Mouse (Mus musculus): ENCODE data around the gene Dusp12.

The Dusp12 gene

DNA sequence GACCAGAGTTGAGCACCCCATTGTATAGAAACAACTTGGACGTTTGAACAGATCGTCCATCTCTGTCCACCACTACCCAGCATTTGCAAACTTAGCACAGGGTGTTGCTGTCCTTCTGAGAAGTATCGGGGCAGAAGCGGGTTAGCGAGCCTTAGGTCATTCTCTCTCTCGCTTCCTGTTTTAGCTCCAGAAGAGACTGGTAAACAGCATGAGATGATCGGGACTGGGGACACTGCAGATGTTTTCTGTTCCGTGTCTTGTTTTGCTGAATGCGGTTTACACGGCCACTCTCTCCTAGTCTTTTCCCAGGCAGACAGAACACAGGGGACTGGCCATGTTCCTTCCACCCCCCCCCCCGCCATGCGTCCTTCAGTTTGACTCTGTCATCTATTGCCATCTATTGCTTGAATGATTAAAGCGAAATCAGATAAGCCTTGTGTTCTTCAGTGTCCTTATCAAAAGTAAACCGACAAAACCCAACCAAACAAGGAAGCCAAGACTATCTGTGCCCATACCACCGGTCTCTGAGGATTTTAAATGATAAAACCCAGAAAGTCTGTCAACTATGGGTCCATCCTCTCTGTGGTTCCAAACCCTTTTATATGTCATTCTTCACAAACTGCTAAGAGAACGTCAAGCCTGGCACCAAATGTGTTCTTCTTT lies 13.2 kb upstream of the Dusp12 start:
- in situ Hi-C loops (cut with MboI; ENCODE audit: low sequenced_read_pairs), result loop anchor here (5.0 to 10.0 kb wide), 3 partner anchors 94 to 336 kb away; partner anchors contain the start of gene Fcer1g

GRCm38 (mm10) chr1:170896651-170897281 lies 11.4 kb upstream of the Dusp12 start:
- in situ Hi-C loops (cut with MboI; ENCODE audit: low sequenced_read_pairs), result loop anchor here (5.0 to 10.0 kb wide), 3 partner anchors 96 to 338 kb away; partner anchors contain the start of gene Fcer1g

GRCm38 (mm10) chr1:170894603-170895602 lies 9.6 kb upstream of the Dusp12 start:
- in situ Hi-C loops (cut with MboI; ENCODE audit: low sequenced_read_pairs), result loop anchor here (5.0 to 10.0 kb wide), 3 partner anchors 97 to 340 kb away; partner anchors contain the start of gene Fcer1g

GRCm38 (mm10) chr1:170892279-170892678 lies 6.9 kb upstream of the Dusp12 start:
- in situ Hi-C loops (cut with MboI; ENCODE audit: low sequenced_read_pairs), result loop anchor here (10.0 kb wide), 1 partner anchor 343 kb away; the partner anchor contains the start of gene Fcer1g

DNA sequence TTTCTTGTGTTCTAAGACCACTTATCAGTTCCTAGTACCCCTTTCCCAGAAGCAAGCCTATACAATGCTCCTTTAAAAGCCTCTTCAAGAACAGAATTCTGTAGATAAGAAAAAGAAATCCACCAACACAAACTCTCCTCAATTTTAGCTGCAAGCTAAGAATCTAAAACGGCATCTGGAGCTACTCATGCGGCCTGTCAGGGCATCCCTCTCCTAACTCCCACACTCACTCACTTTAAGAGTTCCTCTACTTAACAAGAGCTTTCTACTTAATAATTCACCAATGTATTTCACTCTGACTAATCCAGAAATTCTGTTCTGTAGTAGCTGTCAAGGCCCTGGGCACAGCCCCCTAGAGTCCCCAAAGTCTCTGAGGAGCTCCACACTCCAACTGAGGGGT lies 6.3 kb upstream of the Dusp12 start:
- in situ Hi-C loops (cut with MboI; ENCODE audit: low sequenced_read_pairs), result loop anchor here (10.0 kb wide), 1 partner anchor 343 kb away; the partner anchor contains the start of gene Fcer1g

- in situ Hi-C loops (cut with MboI; ENCODE audit: low sequenced_read_pairs), result no loop called here
These were observed 4.0 kb upstream of the Dusp12 start for GRCm38 (mm10) chr1:170889310-170889709.

GRCm38 (mm10) chr1:170886044-170886458 lies 711 bp upstream of the Dusp12 start:
- in situ Hi-C loops (cut with MboI; ENCODE audit: low sequenced_read_pairs), result no loop called here

DNA sequence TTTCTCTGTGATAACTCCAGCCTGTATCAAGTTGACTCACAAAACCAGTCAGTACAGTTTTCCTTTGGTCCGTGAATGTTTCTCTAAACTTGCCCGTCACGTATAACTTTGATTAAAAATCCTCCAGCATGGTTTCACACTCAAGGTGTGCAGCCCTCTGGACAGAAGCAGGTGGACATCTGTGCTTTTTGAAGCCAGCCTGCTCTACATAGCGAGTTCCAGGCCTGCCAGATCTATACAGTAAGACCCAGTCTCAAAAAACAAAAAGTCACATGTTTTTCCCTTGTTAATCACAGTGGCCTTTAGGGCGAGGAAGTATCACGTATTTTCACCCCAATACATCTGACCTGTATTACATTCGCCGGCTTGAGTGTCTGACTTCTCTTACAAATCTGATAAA lies 950 bp downstream of the Dusp12 start:
- in situ Hi-C loops (cut with MboI; ENCODE audit: low sequenced_read_pairs), result no loop called here

- in situ Hi-C loops (cut with MboI; ENCODE audit: low sequenced_read_pairs), result no loop called here
These were observed 2.3 kb downstream of the Dusp12 start for GRCm38 (mm10) chr1:170882915-170883485.

DNA sequence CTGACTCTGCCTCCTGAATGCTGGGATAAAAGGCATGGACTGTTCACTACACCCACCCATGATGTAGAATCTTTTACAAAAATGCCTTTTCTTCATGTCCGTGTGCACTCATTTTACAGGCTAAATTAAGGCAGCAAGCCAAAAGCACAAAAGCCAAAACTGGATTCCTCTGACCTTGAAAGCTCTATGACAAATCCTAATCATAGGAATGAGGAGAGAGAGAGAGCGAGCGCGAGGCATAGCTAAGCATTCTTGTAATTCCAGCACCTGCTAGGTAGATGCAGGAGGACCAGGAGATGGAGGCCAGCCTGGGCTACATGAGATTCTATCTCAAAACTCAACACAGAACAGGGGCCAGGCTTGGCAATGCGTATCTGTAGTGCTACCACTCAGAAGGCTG lies 8.4 kb downstream of the Dusp12 start:
- in situ Hi-C loops (cut with MboI; ENCODE audit: low sequenced_read_pairs), result no loop called here

DNA sequence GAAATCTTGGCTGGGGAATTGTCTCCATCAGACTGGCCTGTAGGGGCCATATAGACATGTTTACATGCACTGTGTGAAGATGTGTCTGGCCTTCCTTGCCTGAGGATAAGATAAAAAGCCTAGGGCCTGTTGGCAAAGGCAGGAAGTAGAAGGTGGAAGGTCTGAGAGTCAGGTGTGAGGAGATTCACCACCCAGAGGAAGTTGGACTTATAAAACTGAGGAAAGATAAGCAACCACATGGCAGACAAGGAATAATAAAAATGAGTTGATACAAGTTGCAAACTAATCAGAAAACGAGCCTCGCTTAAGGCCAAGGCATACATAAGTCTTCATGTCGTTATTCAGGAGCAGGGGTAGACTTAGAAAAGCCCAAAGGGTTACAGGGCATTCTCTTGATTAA lies 9.7 kb downstream of the Dusp12 start:
- in situ Hi-C loops (cut with MboI; ENCODE audit: low sequenced_read_pairs), result no loop called here

- in situ Hi-C loops (cut with MboI; ENCODE audit: low sequenced_read_pairs), result no loop called here
These were observed 13.4 kb downstream of the Dusp12 start for GRCm38 (mm10) chr1:170871961-170872360.

DNA sequence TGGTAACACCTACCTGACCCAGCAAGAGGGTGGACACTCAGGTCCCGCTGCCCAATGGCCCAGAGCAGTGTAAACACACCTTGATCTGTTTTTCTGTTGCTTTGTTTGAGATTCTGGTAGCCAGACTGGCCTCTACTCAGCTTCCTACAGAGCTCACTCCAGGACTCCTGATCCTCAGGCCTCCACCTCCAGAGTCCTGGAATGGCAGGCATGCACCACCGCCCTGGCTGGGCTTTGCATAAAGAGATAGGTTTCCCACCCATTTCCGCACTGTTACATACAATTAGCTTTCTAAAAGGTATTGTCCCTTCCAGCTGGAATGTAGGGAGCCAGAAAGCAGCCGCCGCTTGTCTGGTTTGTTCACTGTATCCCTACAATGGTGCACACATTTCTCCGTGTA lies 13.9 kb downstream of the Dusp12 start:
- in situ Hi-C loops (cut with MboI; ENCODE audit: low sequenced_read_pairs), result no loop called here

DNA sequence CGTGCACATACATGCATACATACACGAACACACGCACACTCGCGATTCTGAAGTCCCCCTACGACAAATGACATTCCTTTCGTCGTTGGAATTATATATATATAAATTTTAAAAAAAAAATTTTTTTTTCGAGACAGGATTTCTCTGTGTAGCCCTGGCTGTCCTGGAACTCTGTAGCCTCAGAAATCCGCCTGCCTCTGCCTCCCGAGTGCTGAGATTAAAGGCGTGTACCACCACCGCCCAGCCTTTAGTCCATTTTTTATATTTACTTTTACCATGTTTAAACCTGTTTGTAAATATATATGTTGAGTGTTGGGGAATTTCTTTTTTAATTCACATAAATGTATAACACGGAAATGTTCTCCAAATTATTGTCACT lies 16.4 kb downstream of the Dusp12 start:
- in situ Hi-C loops (cut with MboI; ENCODE audit: low sequenced_read_pairs), result no loop called here

GRCm38 (mm10) chr1:170868107-170868904 lies 17.0 kb downstream of the Dusp12 start:
- in situ Hi-C loops (cut with MboI; ENCODE audit: low sequenced_read_pairs), result no loop called here

DNA sequence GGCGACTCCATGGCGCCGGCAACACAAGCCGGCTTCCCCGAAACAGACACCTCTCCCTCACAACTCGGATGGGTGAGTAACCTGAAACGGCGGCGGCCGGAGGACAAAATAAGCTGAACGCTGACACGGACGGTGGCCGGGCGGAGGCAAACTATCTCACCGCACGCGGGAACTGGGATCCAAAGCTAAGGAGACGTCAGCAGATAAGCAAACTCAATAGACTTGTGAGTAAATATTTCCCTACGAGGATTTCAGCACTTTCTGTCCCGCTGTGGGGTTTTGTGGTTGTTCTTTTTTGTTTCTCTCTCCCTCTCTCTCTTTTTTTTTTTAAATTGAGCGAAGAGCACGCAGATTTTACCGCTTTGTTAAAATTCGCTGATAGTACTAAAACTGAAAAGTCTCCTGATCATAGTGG lies 17.6 kb downstream of the Dusp12 start, which contains the start of gene Atf6:
Atf6 (minus strand) TSS at position 81 of the 415 bp plus-strand sequence.
- in situ Hi-C loops (cut with MboI; ENCODE audit: low sequenced_read_pairs), result no loop called here

DNA sequence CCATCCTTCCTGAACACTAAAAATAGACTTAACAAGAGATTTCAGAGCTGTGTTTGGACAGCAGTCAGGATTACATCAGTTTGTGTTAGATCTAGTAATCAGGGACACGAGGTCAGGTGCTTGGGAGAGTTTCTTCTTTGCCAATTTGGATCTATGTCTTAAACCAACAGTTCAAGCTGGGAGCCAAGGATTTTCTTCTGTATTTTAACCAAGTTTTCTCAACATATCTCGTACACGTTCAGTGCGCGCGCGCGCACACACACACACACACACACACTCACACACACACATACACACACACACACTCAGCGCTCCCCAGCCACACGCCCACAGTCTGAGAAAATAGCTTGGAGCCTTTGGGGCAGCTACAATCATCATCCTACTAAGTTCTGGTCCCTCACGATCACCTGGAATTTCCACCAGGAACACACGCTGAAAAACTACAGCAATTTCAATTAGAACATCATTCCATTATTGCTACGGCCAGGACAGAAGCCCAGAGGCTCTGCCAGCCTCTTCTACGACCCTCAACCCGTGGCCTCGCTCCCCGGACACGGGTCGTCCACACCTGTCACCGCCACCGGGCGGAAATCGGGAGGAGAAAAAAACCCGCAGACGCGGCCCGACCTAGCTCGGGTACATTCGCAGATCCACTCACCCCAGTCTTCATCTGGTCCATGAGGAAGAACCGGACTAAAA lies 18.2 kb downstream of the Dusp12 start:
- in situ Hi-C loops (cut with MboI; ENCODE audit: low sequenced_read_pairs), result no loop called here

GRCm38 (mm10) chr1:170865406-170865805 lies 19.9 kb downstream of the Dusp12 start:
- in situ Hi-C loops (cut with MboI; ENCODE audit: low sequenced_read_pairs), result no loop called here

DNA sequence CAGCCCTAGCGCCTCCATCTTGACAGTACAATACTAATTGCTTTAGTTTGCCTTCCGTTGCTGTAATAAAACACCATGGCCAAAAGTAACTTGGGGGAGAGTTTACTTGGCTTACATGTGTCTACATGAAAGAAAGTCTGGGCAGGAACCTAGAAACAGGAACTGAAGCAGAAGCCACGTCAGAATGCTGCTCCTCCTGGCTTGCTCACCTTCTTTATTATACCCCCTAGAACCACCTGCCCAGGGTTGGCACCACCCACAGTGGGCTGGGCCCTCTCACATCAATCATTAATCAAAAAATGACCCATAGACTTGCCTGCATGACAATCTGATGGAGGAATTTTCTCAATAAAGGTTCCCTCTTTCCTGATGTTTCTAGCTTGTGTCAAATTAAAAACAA lies 20.6 kb downstream of the Dusp12 start:
- in situ Hi-C loops (cut with MboI; ENCODE audit: low sequenced_read_pairs), result no loop called here

All from CH12F3 (cell line).